9 mouse cellular contexts compared by ENCODE assay signal in genomic region chr11:115974309-115975082, GRCm38 (mm10). TPM values are rescaled to one million over a fixed set of nuclear protein-coding genes. Genes with fewer than 3 reads are reported as not detected.
DNase-seq lines count a peak whose midpoint lies in the region; ATAC-seq and TF ChIP-seq lines count a peak whose summit lies in the region.
"Had no signal": no experiment of that assay in that cellular context is flagged by ENCODE, and none has a peak within 500 bp of the region (broad histone marks: within the 10 kb centered on the region; RNA-seq: fewer than 3 reads in every experiment).

TSS of gene Itgb4 (plus strand) at chr11:115974709.

- H3K4me3 ChIP-seq in forebrain, embryonic 16.5 days (replicated peaks; ENCODE audit: low read length) = peak within 1 kb of the TSS; percentile 36
- peak within 1 kb of the TSS; percentile 33 for H3K4me3 ChIP-seq in kidney, adult 2 months (ENCODE audit: insufficient read depth, low read depth, low read length)
- H3K4me3 ChIP-seq in lung, embryonic 14.5 days (ENCODE audit: low read depth, low read length) = peak within 1 kb of the TSS; percentile 43
- H3K4me3 ChIP-seq in small intestine, adult 2 months (ENCODE audit: low read depth, low read length) = peak within 1 kb of the TSS; percentile 79

- H3K27me3 ChIP-seq in forebrain, embryonic 16.5 days (replicated peaks; ENCODE audit: control insufficient read depth, insufficient read depth, low read length) = peaks cover 17% of the 10 kb centered on the region
- H3K27me3 ChIP-seq in kidney, adult 2 months (replicated peaks; ENCODE audit: control insufficient read depth, insufficient read depth, low read length) = no peaks in the 10 kb centered on the region
- H3K27me3 ChIP-seq in lung, embryonic 14.5 days (ENCODE audit: insufficient read depth, low read length) = peaks cover 45% of the 10 kb centered on the region
- H3K27me3 ChIP-seq in small intestine, adult 2 months (ENCODE audit: control insufficient read depth, insufficient read depth, low read length) = no peaks in the 10 kb centered on the region

- WGBS in forebrain, embryonic 16.5 days = 11% methylated on average over 54 of the region's 58 CpGs
- WGBS in kidney, adult 2 months = 10% methylated on average over 58 of the region's 58 CpGs
- 9% methylated on average over 39 of the region's 58 CpGs for WGBS in lung, embryonic 14.5 days
- WGBS in small intestine, adult 2 months = 7% methylated on average over 58 of the region's 58 CpGs

- no peaks in the 10 kb centered on the region for H3K36me3 ChIP-seq in forebrain, embryonic 16.5 days (ENCODE audit: control insufficient read depth, insufficient read depth)
- H3K36me3 ChIP-seq in kidney, adult 2 months (ENCODE audit: control insufficient read depth, insufficient read depth, low read length) = no peaks in the 10 kb centered on the region
- no peaks in the 10 kb centered on the region for H3K36me3 ChIP-seq in lung, embryonic 14.5 days (ENCODE audit: insufficient read depth)
- H3K36me3 ChIP-seq in small intestine, adult 2 months (ENCODE audit: control insufficient read depth, insufficient read depth, low read length) = peaks cover 15% of the 10 kb centered on the region

- H3K4me2 ChIP-seq in forebrain, embryonic 16.5 days (ENCODE audit: low read length) = peak within 1 kb of the TSS; percentile 51
- peak within 1 kb of the TSS; percentile 74 for H3K4me2 ChIP-seq in lung, embryonic 14.5 days

- no peak for TF ChIP-seq POLR2A in kidney, adult 2 months (IDR thresholded peaks at IDR 0.05; ENCODE audit: low read depth, low read length)
- TF ChIP-seq POLR2A in small intestine, adult 2 months (IDR thresholded peaks at IDR 0.05; ENCODE audit: low read depth, low read length) = no peak; the same call in none of the 2 replicates

- DNase-seq in adrenal gland, postnatal 10 days = peak; percentile 34
- DNase-seq in adrenal gland, postnatal 4 days (ENCODE audit: low spot score in 2 of 2) = no peak
- DNase-seq in ES-CJ7 (ENCODE audit: low read depth, low spot score) = peak; percentile 40
- DNase-seq in kidney, adult 2 months = peak; percentile 61
- peak; percentile 64 for DNase-seq in lung, embryonic 14.5 days
- DNase-seq in layer of hippocampus, adult 9-11 months = no peak

- H3K9me3 ChIP-seq in forebrain, embryonic 16.5 days (ENCODE audit: control insufficient read depth, low read length) = no peaks in the 10 kb centered on the region
- no peaks in the 10 kb centered on the region for H3K9me3 ChIP-seq in lung, embryonic 14.5 days (ENCODE audit: low read depth, low read length)

- H3K27ac ChIP-seq in forebrain, embryonic 16.5 days (ENCODE audit: low read length) = no peak within 1 kb of the TSS
- no peak within 1 kb of the TSS for H3K27ac ChIP-seq in kidney, adult 2 months (ENCODE audit: insufficient read depth, low read depth, low read length)
- no peak within 1 kb of the TSS for H3K27ac ChIP-seq in lung, embryonic 14.5 days (ENCODE audit: low read depth)
- H3K27ac ChIP-seq in small intestine, adult 2 months (ENCODE audit: insufficient read depth, low read depth, low read length) = peak within 1 kb of the TSS; percentile 92
- H3K27ac ChIP-seq: macrophage had no signal

- peak; percentile 36; the same call in 1 of the 2 replicates for TF ChIP-seq CTCF in kidney, adult 2 months (conservative IDR thresholded peaks at IDR 0.05; ENCODE audit: insufficient read depth, insufficient read length, low read depth, low read length)
- TF ChIP-seq CTCF in lung, embryonic 14.5 days (IDR thresholded peaks at IDR 0.05; ENCODE audit: low read depth) = 0 out of 2 replicates have a peak, but pooled peaks have one; percentile 27
- no peak for TF ChIP-seq CTCF in small intestine, adult 2 months (IDR thresholded peaks at IDR 0.05; ENCODE audit: extremely low read depth, insufficient read length, insufficient replicate concordance, low read depth, low read length)

- no peak for ATAC-seq in forebrain, embryonic 16.5 days
- ATAC-seq in lung, embryonic 14.5 days (ENCODE audit: insufficient read depth) = peak; percentile 79

- H3K4me1 ChIP-seq in forebrain, embryonic 16.5 days (replicated peaks; ENCODE audit: control insufficient read depth, insufficient read depth, low read length) = peaks cover 11% of the 10 kb centered on the region
- H3K4me1 ChIP-seq in kidney, adult 2 months (ENCODE audit: control insufficient read depth, insufficient read depth, low read length) = no peaks in the 10 kb centered on the region
- H3K4me1 ChIP-seq in lung, embryonic 14.5 days (ENCODE audit: insufficient read depth) = peaks cover 3% of the 10 kb centered on the region; the same call in 1 of the 2 replicates
- H3K4me1 ChIP-seq in small intestine, adult 2 months (ENCODE audit: control insufficient read depth, insufficient read depth, insufficient read length, low read length) = peaks cover 22% of the 10 kb centered on the region

- peak within 1 kb of the TSS; percentile 47 for H3K9ac ChIP-seq in forebrain, embryonic 16.5 days (replicated peaks; ENCODE audit: low read depth, low read length)
- H3K9ac ChIP-seq in lung, embryonic 14.5 days = peak within 1 kb of the TSS; percentile 42

RNA-seq across cellular contexts. Expression of gene Itgb4, which starts in this region (rescaled TPM):
- 1 to 10 TPM; 3.1 to 4.7 TPM for total RNA-seq in adrenal gland, postnatal 10 days (2021)
- 1 to 10 TPM; 5.0 to 8.7 TPM for total RNA-seq in adrenal gland, postnatal 4 days (2021)
- polyA plus RNA-seq in forebrain, embryonic 16.5 days (2015; fragmentation: Nextera tagmentation; extraction: Ambion mirVana) = 0.67 and 0.80 TPM in 2 replicates
- 5.1 and 5.3 TPM in 2 replicates for polyA plus RNA-seq in kidney, adult 2 months (2012; rRNA removed)
- polyA plus RNA-seq in lung, embryonic 14.5 days (2014; fragmentation: Nextera tagmentation; extraction: Ambion mirVana) = 2.0 and 2.3 TPM in 2 replicates
- polyA plus RNA-seq in small intestine, adult 2 months (2012; rRNA removed) = 53.2 and 133 TPM in 2 replicates
- polyA plus RNA-seq: macrophage had no signal

Comparison
In these comparisons a context has a peak if more than half of its experiments do, and no peak if none do; other contexts are left out.
1. DNase-seq: peak in adrenal gland, postnatal 10 days (single experiment), ES-CJ7 (single experiment), kidney, adult 2 months (single experiment) and lung, embryonic 14.5 days (single experiment); none in adrenal gland, postnatal 4 days (0 of 2) and layer of hippocampus, adult 9-11 months (single experiment).
2. Peak in every context shown above with its lines, with median percentiles within 50 percentile points of each other: H3K4me3 ChIP-seq.